Mouse (Mus musculus) kidney, postnatal 36 days (tissue): ENCODE results near the gene Atg4c.
A peak's percentile ranks its signal among the peaks of the same experiment; 100 is the strongest.

ENCODE experiments used
- DNase-seq, 2 experiments: peaks; one replicate each; pipeline ENCODE4 v3.0.0; 2021 to 2022; ENCODE audit warnings: mixed read lengths in 2 of 2

Gene Atg4c

DNA sequence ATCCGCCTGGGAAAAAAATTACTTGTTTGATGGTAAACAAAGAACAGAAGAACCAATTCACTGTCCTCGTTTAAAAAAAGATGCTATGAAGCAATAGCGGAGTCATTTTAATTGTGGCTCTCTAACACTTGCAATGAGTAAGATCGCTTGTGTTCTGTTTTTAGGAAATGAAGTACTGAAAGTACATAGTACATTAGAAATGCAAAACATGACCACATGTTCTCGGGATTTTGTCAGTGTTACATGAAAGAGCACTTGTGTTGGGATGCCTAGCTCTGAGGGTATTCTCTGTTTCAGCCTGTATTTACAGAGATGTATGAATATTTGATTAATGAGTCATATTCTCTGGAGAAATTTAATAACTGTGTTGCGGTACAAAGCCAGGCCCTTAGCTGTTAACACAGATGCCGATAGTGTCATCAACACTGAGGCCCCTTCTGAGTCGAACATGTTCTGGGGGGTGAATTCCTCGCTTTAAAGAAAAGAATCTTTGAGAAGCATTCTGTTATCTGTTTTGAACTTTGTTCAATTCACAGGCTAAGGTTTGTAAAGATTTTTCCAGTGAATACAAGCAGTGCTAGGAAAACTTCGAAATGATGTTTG is 73.2 kb downstream of the Atg4c start:
- no peak for DNase-seq

DNA sequence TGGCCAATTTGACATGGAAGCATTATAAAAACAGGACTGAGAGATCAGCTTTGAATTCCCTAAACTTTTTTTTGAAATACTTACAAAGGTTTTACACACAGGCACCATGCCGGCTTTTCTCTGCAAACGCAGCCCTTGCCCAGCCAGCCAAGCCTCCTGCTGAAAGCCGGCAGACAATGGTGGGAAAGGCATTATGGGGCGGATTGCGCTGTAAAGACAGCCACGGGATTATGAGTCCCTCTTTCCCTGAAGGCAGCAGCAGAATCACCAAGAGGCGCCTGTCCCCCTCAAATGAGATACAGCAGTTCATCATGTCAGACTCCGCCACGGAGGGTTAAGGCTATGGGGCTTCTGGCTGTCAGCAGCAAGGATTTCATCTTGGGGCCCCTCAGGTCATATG is 79.1 kb downstream of the Atg4c start:
- DNase-seq: no peak

DNA sequence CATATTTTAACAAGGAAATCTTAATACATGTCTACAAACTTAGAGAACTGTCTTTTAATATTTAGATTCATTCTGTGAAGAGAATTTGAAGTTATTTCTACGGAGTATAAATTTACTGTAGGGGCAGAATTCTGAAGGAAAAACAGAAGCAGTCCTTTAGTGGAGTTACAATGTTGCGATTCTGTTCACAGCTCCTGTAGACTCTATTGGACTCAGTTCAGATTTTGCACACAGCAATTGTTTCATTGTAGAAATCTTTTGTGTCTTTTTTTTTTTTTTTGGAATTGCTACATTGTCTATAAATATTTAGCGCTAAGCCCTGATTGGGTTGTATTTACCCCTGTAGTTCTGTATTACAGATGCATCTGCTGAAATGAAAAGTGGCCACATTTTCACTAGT is 79.7 kb downstream of the Atg4c start:
- DNase-seq: no peak

DNA sequence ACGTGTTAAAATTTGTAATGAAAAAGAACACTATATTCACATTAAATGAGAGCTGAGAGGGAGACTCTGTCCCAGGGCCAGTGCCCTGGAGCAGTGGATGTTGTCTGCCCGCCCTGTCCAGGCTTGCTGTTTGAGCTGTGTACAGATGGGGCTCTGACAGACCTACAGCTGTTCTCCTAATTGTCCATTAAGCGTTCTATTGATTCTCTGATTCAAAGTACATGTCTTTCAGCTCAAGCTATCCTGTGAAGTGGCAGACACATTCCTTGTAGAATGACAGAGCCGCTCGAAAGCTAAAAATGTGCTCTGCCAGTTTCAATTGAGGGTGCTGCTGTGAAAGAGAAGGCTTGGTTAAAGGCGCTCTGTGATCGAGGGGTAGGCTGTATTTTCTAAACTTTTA is 80.2 kb downstream of the Atg4c start:
- DNase-seq: no peak

DNA sequence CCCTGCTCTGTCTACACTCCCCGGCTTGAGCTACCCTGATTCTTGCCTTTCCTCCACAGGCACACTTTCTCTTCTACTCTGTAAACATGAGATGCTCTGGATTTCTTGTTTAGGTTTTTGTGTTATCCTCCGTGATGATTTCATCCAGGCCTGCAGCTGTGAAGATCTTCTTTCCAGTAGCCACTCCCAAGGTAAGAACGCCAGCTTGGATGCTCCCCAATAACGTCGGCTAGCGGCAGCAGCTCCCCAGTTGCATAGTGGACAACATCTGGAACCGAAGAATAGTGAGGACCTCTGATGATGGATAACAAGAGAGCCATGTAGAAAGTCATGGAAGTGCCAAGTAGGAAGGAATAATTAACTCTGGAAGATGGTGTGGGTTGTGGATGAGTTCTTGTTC is 85.1 kb downstream of the Atg4c start:
- DNase-seq: no peak

DNA sequence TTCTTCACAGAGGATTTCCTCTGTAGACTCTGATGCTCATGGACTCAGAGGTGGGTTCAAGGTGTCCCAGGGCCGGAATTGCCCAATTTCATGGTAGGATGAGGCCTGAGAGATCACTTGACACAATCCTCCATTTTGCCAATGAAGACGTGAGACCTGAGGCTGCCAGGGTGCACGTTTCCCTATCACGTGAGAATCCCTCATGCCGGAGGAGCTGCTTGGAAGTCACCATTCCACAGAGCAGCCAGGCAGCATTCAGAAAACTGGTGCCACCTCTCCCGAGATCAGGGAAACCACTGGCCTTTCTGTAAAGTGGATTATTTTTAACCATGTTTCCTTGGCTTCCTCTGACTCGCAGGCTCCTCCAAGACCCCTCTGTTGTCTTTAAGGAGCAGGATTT is 88.0 kb downstream of the Atg4c start:
- DNase-seq: no peak

DNA sequence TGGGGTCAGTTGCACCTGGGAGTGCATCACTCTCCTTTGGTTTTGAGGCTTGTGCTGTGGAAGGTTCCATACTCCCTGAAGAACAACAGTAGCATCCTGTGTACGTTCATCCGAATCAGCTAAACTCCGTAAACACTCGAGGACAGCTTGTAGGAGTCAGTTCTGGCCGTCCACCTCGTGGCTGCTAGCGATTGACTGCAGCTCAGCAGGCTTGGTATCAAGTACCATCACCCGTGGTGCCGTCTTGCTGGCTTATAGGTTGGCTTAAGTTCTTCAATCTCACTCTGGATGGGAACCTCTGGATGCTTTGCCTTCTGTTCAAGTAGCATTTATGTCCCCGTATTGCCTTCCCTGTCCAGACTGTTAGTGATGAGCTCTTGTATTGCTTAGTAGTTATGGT is 95.6 kb downstream of the Atg4c start:
- no peak for DNase-seq

DNA sequence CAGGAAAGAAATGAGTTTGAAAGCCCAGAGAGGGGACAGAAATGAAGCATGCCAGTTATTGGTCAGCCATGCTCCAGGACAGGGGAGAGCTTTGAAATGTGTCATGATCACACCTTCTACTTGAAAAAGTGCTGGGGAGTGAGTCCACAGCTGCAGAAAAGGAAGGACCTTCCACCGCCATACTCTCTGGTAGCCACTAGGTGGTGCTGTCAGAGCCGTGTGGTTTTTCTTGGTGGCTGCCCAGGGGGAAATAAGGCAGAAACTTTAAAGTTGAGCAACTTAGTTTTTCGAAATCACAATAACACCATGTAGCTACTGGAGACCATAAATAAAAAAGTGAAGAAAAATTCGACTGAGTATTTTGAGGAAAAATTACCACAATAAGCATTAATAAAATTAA is 104.9 kb downstream of the Atg4c start:
- peak; percentile 10 to 58 for DNase-seq

DNA sequence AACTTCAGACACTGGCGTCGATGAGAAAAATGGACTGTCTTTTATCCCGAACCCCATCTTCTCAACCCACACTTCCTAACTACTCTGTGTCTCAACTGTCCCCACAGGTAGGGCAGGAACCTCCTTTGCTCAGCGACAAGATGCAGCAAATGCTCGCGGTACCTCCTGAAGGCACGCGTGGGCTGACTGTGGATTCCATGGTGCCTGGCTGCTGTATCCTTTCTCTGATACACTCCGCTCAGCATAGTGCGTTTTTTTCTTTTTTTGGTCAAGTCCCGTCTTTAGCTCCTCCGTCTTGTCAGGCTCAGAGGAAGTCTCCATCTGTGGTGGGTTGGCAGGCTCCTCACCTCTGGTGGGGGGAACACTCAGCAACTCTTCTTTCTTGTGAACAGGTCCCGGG is 111.1 kb downstream of the Atg4c start:
- DNase-seq: no peak
